Mouse (Mus musculus) mesoderm, embryonic 11.5 days (tissue): ENCODE data around the gene Plcd3.
A peak's percentile ranks its signal among the peaks of the same experiment; 100 is the strongest.

Experiments
- DNase-seq: peaks from one replicate; pipeline ENCODE4 v3.0.0-alpha.2; 2012; ENCODE audit warnings: low read depth, low spot score

Plcd3 gene

GRCm38 (mm10) chr11:103098531-103099190 is 2.8 kb downstream of the Plcd3 start:
- no peak for DNase-seq

DNA sequence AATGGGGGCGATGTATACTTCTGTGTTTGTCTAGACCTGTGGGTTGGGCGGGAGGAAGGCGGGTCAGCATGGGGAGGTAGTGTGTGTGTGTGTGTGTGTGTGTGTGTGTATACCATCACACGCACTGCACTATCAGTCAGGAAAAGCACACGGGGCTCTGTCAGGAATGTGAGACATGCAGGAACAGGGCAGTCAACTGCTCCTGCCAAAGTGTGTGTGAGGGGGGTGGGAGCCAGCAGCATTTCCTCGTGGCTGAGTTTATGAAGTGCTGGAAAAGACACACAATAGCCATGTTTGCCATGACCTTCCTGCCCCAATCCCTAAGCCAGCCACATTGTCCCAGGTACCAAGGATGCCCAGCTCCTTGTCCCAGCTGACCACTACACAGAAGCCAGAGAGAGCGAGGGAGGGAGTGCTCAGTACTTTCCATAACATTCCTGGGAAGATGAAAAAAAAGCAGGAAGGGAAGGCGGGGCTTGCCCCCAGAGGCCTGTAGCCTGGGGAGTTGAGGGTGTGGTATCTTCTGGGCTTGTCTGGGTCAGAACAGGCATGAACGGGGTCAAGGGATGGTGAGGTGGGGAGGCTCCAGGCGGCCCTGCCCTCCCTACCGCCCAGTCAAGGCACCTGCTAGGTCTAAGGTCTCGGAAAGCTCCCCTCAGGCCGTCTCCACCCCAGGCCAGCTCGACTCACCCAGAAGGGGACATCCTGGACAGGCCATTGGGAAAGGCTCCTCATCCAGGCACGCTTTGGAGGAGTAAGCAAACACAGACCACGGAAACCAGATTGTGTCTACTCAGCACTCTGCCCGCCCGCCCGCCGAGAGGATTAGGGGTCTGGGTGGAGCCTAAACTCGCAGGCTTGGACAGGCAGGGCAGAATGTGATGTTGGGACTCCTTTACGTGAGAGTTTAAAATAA is 4.2 kb downstream of the Plcd3 start:
- no peak for DNase-seq

DNA sequence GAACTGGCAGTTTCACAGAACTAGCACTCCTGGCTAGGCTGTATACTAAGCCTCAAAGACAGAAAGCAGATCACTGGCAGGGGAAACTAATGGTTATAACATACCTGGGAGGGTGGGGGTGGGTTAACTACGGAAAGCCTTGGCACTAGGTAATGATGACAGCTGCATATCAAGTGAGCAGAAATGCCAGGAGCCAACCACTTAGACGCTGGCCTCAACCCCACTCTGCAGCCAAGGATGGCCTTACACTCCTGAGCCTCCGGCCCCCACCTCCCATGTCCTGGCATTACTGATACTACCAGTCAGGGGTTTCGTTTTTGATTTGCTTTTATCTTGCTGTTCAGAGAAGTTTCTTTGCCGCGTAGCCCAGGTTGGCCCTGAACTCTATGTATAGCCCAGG is 5.7 kb downstream of the Plcd3 start:
- no peak for DNase-seq

DNA sequence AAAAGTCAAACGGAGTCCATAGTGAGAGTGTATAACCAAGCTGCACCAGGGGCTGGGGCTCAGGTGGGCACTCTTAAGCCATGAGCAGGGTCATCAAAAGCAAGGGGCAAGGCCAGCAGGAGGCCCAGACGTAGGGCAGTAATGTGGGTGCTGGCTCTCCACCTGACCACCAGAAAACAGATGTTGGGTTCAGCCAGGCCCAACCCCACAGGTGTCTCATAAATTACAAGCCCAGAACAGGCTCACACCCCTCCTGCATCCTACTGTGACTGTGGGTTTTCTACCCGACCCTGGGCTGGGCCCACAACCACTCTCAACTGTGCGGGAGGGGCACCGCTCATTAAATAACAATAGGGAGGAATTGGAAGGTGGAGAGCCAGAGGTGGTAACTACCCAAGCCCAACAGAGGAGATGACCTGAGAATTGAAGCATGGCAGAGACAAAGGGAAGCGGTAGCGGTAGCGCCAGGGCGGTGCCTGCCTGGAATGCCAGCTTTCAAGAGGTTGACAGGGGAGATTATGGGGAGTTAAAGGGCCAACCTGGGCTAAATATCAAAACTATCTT is 6.3 kb downstream of the Plcd3 start:
- no peak for DNase-seq

DNA sequence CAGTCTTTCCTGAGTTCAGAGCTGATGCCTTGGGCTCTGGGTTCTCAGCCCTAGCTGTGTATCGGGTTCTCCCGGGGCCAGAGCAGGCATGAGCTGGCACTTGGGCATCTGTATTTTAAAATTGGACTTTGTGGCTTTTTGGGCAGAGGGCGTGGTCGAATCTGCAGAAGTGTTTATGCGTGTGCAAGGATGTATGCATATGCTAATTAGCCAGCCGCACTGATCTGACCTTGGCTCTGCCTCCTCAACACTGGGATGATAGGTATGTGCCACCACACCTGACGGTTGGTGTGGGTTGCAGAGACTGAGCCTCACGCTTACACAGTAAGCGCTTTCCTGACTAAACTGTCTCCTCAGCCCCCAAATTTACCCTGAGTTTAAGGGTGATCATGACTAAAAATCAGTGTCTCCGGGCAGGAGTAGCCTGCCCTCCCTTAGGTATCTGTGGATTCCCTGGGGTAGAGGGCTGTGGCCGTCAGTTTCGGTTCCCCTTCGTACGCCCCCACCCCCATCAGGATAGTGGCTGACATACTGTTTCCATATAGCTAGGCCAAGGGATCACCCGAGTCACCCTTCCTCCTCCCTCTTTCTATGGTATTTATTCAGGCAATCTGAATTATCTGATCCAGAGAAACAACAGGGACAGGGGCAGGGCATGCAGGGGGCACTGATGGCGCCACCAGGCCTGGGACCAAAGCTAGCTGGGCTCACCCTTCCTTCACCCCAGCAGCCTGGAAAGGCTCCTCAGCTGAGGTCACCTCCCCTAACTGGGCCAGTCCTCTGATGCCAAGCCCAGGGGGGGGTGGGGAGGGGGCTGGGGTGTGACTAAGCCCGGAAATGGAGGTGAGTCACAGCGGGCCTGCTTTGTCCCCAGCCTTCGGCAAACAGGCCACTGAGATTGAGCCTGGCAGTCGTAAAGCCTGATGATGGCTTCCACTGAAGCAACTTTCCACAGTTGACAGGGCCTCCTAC is 7.3 kb downstream of the Plcd3 start:
- no peak for DNase-seq

DNA sequence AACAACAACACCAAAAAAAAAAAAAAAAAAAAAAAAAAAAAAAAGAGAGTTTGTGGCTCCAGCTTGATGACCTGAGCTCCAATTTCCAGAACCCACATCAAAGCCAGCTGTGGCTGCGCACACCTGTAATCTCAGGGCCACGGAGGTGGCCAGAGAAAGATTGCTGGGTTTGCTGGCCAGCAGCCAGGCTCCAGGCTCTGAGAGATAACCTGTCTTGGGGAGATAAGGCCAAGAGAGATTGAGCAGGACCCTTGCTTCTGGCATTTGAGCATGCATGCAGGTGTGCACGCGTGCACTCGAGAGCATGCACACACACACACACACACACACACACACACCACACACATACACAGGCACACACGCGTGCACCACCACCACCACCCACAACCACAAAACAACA is 8.2 kb downstream of the Plcd3 start:
- no peak for DNase-seq

GRCm38 (mm10) chr11:103081631-103082030 is 19.8 kb downstream of the Plcd3 start:
- DNase-seq = no peak

GRCm38 (mm10) chr11:103080323-103081091 is 21.0 kb downstream of the Plcd3 start:
- peak; percentile 47 for DNase-seq

DNA sequence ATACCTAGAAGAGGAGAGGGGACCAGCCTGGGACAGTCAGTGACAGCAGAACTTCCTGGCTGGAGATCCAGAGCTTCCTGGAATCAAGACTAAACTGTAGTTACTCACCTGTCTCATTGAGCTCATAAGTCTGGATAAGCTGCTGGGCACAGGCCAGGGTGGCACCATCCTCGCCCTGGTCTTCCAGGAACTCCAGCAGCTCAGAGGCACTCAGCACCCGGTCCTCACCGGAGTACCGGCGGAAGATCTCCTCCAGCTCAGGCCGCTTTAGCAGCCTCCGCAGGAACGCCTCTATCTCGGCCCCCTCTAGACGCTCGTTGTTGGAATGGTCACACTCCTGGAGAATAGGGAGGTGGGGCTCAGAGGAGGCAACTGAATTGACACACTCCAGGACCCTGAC is 23.3 kb downstream of the Plcd3 start:
- no peak for DNase-seq

GRCm38 (mm10) chr11:103076581-103076980 is 24.9 kb downstream of the Plcd3 start:
- DNase-seq = no peak

DNA sequence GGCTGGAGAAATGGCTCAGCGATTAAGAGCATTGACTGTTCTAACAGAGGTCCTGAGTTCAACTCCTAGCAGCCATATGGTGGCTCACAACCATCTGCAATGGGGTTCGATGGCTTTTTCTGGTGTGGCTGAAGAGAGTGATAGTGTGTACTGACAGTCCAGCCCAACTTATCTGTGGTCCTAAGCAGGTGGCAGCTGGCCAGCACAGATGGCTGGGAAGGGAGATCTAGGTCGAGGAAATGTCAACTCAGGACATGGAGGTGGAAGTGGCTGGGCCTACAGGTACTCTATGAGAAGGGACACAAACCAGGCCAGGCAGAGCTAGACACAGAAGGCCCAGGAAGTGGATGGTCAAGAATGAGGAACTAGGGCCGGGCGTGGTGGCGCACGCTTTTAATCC is 25.4 kb downstream of the Plcd3 start:
- no peak for DNase-seq

GRCm38 (mm10) chr11:103074796-103075323 is 26.6 kb downstream of the Plcd3 start:
- DNase-seq = no peak

DNA sequence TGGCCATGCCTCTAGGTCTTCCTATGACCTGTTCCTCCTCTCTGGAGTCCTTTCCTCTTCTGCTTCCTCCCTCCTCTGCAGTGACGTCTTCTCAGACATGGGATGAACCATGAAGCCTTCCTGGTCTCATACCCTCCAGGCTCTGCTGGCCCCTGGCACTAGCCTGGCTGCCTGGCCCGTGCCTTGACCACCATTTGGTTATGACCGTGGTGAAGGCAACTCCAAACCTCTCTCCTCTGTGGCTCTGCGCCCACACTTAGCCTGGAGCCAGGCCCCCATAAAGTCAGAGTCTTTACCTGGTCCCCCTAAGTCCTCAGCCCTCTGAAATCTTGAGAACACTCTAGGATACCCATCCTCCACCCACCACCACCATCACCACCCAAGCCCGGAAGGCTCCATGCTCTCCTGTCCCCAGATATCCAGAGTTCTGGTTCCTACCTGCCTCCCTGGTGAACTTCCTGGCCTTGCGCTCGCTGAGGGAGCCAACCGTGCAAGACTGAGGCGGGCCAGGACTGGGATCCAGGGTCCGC is 27.3 kb downstream of the Plcd3 start:
- no peak for DNase-seq

GRCm38 (mm10) chr11:103073671-103074070 is 27.8 kb downstream of the Plcd3 start:
- no peak for DNase-seq

DNA sequence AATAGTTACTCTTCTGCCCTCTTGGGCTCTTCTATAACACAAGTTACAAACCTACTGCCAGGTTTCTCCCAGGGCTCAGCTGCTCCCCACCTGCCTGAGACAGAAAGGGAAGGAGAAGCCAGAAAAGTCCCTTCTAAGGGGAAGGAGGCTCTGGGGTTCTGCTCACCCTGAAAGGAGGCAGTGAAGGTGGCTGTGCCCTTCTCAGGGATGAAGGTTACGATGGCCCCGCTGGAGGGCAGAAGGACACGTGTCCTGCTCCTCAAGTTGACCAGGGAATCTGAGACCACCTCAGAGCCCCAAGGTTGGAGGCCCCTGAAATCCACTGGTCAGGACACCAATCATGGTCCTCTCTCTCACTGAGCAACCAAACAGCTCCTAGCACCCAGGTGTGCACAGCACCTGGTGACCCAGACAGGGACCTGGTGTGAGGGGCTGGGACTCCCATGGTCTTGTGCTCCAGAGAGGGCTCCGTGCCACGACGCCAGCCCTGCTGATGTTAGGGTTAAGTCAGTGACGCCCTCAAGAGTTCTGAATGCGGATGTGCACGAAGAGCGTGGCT is 31.1 kb downstream of the Plcd3 start:
- no peak for DNase-seq

DNA sequence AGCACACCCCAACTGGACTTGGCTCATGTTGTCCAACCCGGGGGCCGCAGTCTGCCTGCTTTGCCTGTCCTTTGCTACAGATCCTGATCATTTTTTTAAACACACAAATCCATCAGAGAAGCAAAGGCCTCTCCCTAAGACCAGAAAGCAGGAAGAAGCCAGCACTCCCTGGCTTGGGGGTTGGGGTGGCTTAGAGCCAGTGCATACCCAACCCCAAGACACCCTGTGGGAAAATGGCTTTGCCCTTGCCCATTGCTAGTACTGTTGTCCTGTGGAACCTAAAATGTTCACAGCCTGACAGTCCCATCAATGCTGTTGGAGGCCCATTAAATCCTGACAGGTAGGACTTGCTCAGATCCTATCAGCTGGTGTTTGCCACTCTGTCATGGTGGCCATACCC is 31.7 kb downstream of the Plcd3 start:
- no peak for DNase-seq

GRCm38 (mm10) chr11:103068884-103069283 is 32.6 kb downstream of the Plcd3 start:
- no peak for DNase-seq

DNA sequence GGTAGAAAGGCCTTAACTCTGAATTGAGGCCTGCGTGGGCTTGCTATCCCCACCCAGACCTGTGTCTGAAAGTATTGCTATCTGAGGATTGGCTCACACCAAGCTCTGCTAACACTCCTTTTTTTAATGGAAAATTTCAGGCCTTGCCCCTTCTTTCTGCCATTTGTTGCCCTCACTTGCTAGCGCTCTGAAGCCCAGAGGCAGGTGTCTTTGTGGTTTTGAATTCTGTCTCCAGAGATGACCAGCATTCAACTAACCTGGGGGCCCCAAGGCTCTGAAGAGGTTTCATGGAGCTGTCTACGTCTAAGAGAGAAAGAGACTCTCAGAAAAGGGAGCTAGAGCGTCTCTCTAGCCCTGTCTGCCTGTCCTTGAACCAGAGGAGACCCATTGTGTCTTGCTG is 33.2 kb downstream of the Plcd3 start:
- DNase-seq = no peak

DNA sequence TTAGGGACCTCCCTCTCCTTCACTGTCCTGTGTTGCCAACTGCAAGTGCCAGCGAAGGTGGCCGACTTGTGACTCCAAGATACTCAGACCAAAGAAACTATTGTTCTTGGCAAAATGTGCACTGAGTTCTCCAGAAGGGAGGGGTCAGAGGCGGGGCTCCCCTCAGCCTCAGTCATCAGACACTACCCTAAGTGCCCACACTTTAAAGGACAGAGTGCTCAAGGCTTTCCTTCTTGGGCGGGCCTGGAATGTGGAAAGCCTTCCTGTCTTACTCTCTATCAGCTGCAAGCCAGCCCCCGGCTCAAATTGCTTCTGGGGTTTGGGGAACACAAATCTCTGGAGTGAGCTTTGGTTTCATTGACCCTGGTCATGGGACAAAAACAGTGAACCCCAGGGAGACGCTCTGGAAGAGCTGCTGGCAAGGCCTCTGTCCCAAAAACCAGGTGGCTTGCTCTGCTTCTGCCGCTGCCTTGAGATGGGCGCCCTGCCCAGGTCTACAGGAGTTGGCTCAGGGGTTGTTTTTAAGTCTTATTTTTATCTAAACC is 33.9 kb downstream of the Plcd3 start:
- no peak for DNase-seq

DNA sequence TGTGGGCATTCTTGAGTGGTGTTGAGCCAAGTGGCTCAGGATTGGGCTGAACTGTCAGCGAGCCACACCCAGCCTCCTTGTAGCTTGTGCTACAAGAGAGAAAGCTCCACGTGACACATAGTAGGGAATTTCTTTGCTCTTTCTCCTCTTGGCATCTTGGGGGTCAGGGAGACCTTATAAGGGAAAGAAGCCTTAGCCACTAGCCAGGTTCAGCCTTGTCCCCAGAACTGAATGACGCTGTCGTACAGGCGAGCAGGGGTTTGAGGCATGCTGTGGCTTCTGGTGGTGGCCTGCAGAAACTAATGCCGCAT is 34.5 kb downstream of the Plcd3 start:
- no peak for DNase-seq
